Mouse (Mus musculus) small intestine, adult 2 months (tissue): ENCODE measurements around the gene Syt2.

ENCODE experiments used
- CTCF ChIP-seq: fragments of 200-500 bp; IDR thresholded peaks from 2 replicates; pipeline ENCODE4 v1.5.1; 2012; ENCODE audit warnings: low read depth, mild to moderate bottlenecking, control low read depth, inconsistent platforms, low read length, moderate library complexity, mixed read lengths; ENCODE audit not compliant: insufficient replicate concordance, insufficient read length; ENCODE audit errors: extremely low read depth
- POLR2A ChIP-seq: fragments of 200-500 bp; IDR thresholded peaks from 2 replicates; pipeline ENCODE4 v1.6.1; 2012; ENCODE audit warnings: low read depth, mild to moderate bottlenecking, control low read depth, inconsistent platforms, low read length, moderate library complexity

DNA sequence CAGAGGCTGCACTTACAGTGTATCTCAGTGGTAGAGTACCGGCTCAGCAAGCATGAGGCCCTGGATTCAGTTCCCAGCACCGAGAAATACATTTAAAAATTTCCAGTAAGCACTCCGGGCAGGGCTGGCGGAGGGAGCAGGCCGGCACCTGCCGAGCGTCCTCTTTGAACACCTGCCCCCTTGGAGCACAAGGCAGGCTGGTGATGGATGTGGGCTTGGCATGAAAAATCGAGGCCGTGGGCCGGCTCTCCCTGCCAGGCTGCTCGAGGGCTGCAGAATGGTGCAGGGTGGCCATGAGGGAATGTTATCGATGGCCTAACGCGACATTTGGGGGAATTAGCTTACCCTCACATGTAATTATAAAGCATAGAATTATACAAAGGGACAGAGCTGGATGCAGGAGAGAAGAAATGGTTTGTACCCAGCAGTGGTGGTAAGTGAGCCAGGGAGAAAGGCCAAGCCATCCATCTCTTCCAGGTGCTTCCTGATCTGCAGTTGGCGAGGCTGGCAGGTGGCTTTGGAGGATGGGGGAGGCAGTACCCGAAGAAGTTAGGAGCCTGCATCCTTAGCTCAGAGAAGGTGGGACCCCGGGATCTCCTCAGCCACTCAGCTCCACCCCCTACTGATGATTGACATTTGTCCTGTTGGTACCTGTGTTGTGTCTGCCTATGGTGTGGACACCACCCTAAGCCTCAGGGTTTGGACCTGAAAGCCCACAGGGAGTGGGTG lies 51.2 kb downstream of the Syt2 start:
- TF ChIP-seq POLR2A (no peak), CTCF (no peak)
